19 mouse cellular contexts compared by ENCODE assay signal in genomic region chr2:28174441-28174840, GRCm38 (mm10). TPM values are rescaled to one million over a fixed set of nuclear protein-coding genes. Genes with fewer than 3 reads are reported as not detected.
DNase-seq lines count a peak whose midpoint lies in the region; ATAC-seq and TF ChIP-seq lines count a peak whose summit lies in the region.
"Had no signal": no experiment of that assay in that cellular context is flagged by ENCODE, and none has a peak within 500 bp of the region (broad histone marks: within the 10 kb centered on the region; RNA-seq: fewer than 3 reads in every experiment).

No protein-coding gene starts in this region.

- peak; percentile 48 for DNase-seq in adrenal gland, adult 2 months
- DNase-seq in adrenal gland, postnatal 14 days: no peak
- DNase-seq in frontal cortex, postnatal 14 days (ENCODE audit: low spot score in 2 of 2): no peak
- DNase-seq in left cerebral cortex, adult 2 months (ENCODE audit: extremely low spot score in 1 of 2, low spot score in 2 of 2): no peak
- no peak for DNase-seq in left cerebral cortex, postnatal 14 days (ENCODE audit: low spot score in 2 of 2)
- DNase-seq in cerebellum, postnatal 4 days (ENCODE audit: low spot score in 2 of 2): no peak
- DNase-seq: adrenal gland, postnatal 10 days; adrenal gland, postnatal 36 days; B cell, adult 2 months; cerebellum, adult 11 months; cerebellum, adult 8-10 months had no signal

- intact Hi-C loops in left cerebral cortex, adult 2 months (cut with DNase I): no loop called here
- intact Hi-C loops in left cerebral cortex, postnatal 14 days (cut with DNase I): loop anchor here (5.0 kb wide), 1 partner anchor 77 kb away; no protein-coding TSS in a partner anchor

- peak overlapping the region; percentile 40; the same call in 1 of the 2 replicates for H3K27ac ChIP-seq in left cerebral cortex, adult 2 months
- H3K27ac ChIP-seq: embryonic facial prominence, embryonic 10.5 days; embryonic facial prominence, embryonic 12.5 days had no signal

- TF ChIP-seq CTCF in left cerebral cortex, adult 2 months (IDR thresholded peaks at IDR 0.05): no peak

- ATAC-seq in frontal cortex, adult (ENCODE audit: low TSS enrichment): peak; percentile 44; the same call in 1 of the 2 replicates
- ATAC-seq: activated CD4-positive, CD25-positive, alpha-beta regulatory T cell, adult 4 months; CD4-positive, CD25-positive, alpha-beta regulatory T cell, adult 4 months; forebrain, embryonic 14.5 days; forebrain, embryonic 16.5 days; Patski had no signal

- no peak overlapping the region for H3K4me3 ChIP-seq in left cerebral cortex, adult 2 months
- H3K4me3 ChIP-seq: embryonic facial prominence, embryonic 10.5 days; embryonic facial prominence, embryonic 12.5 days had no signal

RNA-seq across cellular contexts. Expression of gene Olfm1, which starts 18.4 kb away (rescaled TPM):
- total RNA-seq in adrenal gland, adult 2 months (2021): 10 to 100 TPM; 34.9 to 40.4 TPM
- 73.8 and 87.2 TPM in 2 replicates for polyA plus RNA-seq in adrenal gland, adult 2 months (2012; rRNA removed)
- total RNA-seq in adrenal gland, postnatal 14 days (2021): 32.3 and 37.4 TPM in 2 replicates
- total RNA-seq in left cerebral cortex, adult 2 months (2021): 1,000 to 10,000 TPM; 1,521 to 1,595 TPM
- total RNA-seq in left cerebral cortex, postnatal 14 days (2021): 1,000 to 10,000 TPM; 1,332 to 1,338 TPM
- polyA plus RNA-seq: CD4-positive, CD25-positive, alpha-beta regulatory T cell, adult 4 months had no signal

Comparison
In these comparisons a context has a peak if more than half of its experiments do, and no peak if none do; other contexts are left out.
1. RNA of gene Olfm1, which starts 18.4 kb away (total RNA-seq): 1,521 to 1,595 TPM in left cerebral cortex, adult 2 months and 1,332 to 1,338 TPM in left cerebral cortex, postnatal 14 days; 34.9 to 40.4 TPM in adrenal gland, adult 2 months and 32.3 to 37.4 TPM in adrenal gland, postnatal 14 days; every median in the first group is over 10 times any median in the second.